Mouse (Mus musculus): ENCODE measurements at regions not wholly inside any gene's neighbourhood (a gene's known extent, or its start where the extent isn't known, plus 50 kb on each side); places are given as distances from the start of the nearest gene placed in this dataset.

DNA sequence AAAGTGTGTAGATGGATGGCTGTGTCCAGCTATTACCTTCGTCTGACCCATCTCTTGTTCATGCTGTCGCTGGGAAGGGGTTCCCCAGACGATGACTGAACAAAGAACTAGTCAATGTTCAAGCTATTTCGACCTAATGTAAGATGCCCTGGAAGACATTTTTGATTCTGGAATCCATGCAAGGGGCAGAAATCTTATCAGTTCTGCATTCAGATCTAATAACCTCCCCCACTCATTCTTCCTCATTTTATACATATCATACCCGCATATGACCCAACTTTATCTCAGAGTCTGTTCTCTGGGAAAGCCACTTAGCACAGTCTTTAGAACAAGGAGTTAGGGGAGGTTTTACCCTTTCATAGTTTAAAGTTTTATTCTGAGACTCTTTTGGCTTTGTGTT is 52.2 kb upstream of the 2310009B15Rik start:
- no peak for DNase-seq (ENCODE audit: low read depth, low spot score)

- no peak for DNase-seq (ENCODE audit: low read depth, low spot score)
Measured at GRCm38 (mm10) chr1:138909654-138910053, 53.0 kb upstream of the 2310009B15Rik start.

- peak; percentile 13 for DNase-seq (ENCODE audit: low read depth, low spot score)
Measured at GRCm38 (mm10) chr1:138912156-138912616, 51.0 kb upstream of the Dennd1b start.

- no peak for DNase-seq (ENCODE audit: low read depth, low spot score)
Measured at GRCm38 (mm10) chr1:138912928-138913327, 50.3 kb upstream of the Dennd1b start.

DNA sequence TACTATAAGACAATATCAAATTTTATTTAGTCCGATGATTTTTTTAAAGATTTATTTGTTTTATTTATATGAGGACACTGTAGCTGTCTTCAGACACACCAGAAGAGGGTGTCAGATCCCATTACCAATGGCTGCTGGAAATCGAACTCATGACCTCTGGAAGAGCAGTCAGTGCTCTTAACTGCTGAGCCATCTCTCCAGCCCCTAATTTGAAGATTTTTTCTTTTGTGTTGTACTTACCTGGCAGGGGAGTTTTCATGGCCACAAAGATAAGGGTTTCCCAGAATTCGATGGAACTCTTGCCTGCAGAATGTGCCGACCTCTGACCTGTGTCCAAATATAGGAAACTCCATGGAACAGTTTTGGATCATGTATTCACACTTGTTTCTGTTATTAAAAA is 49.8 kb upstream of the Dennd1b start:
- DNase-seq (ENCODE audit: low read depth, low spot score): no peak
